Mouse (Mus musculus) hindbrain, embryonic 10.5 days (tissue): Measurements from ENCODE around the gene Paf1. TPM values are rescaled to one million over a fixed set of nuclear protein-coding genes. Genes with fewer than 3 reads are reported as not detected.
"Not testable (repeated sequence)": the region's sequence is repeated elsewhere in the genome, so short reads cannot be mapped to it uniquely, and the experiment has no call there.

Experiments
- DNase-seq: peaks from one replicate; pipeline ENCODE4 v3.0.0-alpha.2; 2017; ENCODE audit warnings: low spot score
- H3K27ac ChIP-seq: fragments of 300-500 bp; sonication (generic); 2 replicates; pipeline ENCODE4 v1.5.1; 2016; ENCODE audit warnings: mild to moderate bottlenecking, moderate library complexity
- H3K27me3 ChIP-seq: fragments of 300-500 bp; sonication (generic); 2 replicates; pipeline ENCODE4 v1.6.1; 2016; ENCODE audit warnings: mild to moderate bottlenecking; ENCODE audit not compliant: poor library complexity, insufficient read depth, severe bottlenecking
- H3K36me3 ChIP-seq: fragments of 300-500 bp; sonication (generic); 2 replicates; pipeline ENCODE4 v1.6.1; 2016; ENCODE audit warnings: mild to moderate bottlenecking, moderate library complexity
- H3K4me1 ChIP-seq: fragments of 300-500 bp; sonication (generic); replicated peaks from 2 replicates; pipeline ENCODE4 v1.6.1; 2016; ENCODE audit warnings: mild to moderate bottlenecking
- H3K4me3 ChIP-seq: fragments of 300-500 bp; sonication (generic); 2 replicates; pipeline ENCODE4 v1.5.1; 2016; ENCODE audit warnings: mild to moderate bottlenecking, moderate library complexity
- H3K9me3 ChIP-seq: fragments of 300-500 bp; sonication (generic); 2 replicates; pipeline ENCODE4 v1.6.1; 2016; ENCODE audit warnings: mild to moderate bottlenecking, moderate library complexity
- WGBS: fragments of 180-500 bp; shearing (Covaris S2); methylation state at CpG from one replicate; pipeline ENCODE4 v1.1.7; 2016; 5-methylcytosine and 5-hydroxymethylcytosine counted together
- polyA plus RNA-seq: library from polyadenylated mRNA; unstranded; fragments of >200 nt; fragmentation: Nextera tagmentation; extraction: Ambion mirVana; gene quantifications from 2 replicates; pipeline ENCODE4 v1.2.1, GENCODE M21; 2016

Paf1 gene
- polyA plus RNA-seq, 1 experiment from 2014 or later, result 83.2 TPM

DNA sequence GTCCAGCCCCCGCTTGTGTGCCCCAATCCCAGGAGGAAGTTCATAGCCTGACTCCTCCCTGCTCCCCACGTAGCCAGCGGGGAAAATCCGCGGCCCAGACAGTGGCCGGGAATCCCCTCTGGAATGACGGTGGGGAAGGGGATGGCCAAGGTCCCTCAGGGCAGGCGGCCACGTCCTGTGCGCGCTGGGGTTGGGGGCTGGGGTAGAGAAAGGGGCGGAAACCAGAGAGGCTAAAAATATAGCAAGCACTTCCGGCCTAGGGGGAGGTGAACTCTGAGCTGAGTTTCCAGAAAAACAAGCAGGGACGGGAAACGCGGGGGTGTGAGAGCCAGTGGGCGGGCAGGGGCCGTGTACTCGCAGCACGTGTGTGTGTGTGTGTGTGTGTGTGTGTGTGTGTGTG is 10.8 kb upstream of the Paf1 start:
- DNase-seq, result peak; percentile 76
- Histone ChIP-seq H3K4me1 (peaks cover 66% of the 10 kb centered on the region), H3K4me3 (peak overlapping the region; percentile 48), H3K9me3 (no peaks in the 10 kb centered on the region), H3K27me3 (peaks cover 23% of the 10 kb centered on the region), H3K36me3 (peaks cover 29% of the 10 kb centered on the region), H3K27ac (peak overlapping the region; percentile 91)
- WGBS, result 10% methylated on average over 20 of the region's 20 CpGs

GRCm38 (mm10) chr7:28382347-28382951 is 10.3 kb upstream of the Paf1 start:
- Histone ChIP-seq H3K9me3 (no peaks in the 10 kb centered on the region), H3K4me3 (peak overlapping the region; percentile 48), H3K27me3 (peaks cover 17% of the 10 kb centered on the region), H3K36me3 (peaks cover 32% of the 10 kb centered on the region), H3K27ac (peak overlapping the region; percentile 91), H3K4me1 (peaks cover 61% of the 10 kb centered on the region)
- DNase-seq, result no peak
- WGBS, result 73% methylated on average over 10 of the region's 12 CpGs

DNA sequence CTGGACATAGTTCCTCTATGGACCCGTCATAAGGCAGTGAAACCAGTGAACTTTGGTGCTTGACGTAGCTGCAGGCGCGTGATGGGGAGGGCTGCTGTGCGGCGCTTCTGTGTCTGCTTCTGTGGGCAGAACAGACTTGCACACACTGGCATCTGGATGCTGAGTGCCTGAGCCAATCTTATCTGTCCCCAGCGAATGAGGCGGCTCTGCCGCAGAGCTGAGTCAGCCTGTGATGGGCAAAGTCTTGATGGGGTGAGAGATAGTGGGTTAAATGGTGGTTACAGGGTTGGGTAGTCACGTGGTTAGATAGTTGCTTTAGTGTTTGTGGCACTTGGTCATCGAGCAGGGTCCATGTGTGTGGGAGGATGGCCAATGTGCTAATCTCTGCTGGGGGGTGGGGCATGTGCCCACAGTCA is 9.8 kb upstream of the Paf1 start:
- no peak for DNase-seq
- WGBS, result 78% methylated on average over 11 of the region's 11 CpGs
- Histone ChIP-seq H3K4me3 (no peak overlapping the region), H3K4me1 (peaks cover 56% of the 10 kb centered on the region), H3K9me3 (no peaks in the 10 kb centered on the region), H3K27ac (peak overlapping the region; percentile 91; the same call in 1 of the 2 replicates), H3K36me3 (peaks cover 32% of the 10 kb centered on the region), H3K27me3 (peaks cover 12% of the 10 kb centered on the region)

DNA sequence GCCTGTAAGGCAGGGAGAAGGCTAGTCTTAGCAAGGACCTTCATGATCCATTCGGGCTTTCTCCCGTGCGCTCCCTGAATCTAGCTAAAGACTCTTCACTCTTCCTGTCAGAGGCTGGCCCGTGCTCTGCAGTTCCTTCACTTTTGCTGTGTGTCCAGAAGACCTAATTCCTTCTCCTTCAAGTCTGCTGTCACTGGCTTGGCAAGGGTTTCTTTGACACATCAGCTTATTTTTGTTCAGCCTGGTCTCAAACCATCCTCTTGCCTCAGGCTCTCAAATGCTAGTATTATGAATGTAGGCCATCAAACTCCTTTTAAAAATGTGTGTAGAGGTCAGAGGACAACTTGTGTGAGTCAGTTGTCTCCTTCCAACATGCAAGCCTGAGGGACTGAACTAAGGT is 9.1 kb upstream of the Paf1 start:
- Histone ChIP-seq H3K4me3 (no peak overlapping the region), H3K9me3 (no peaks in the 10 kb centered on the region), H3K27me3 (peaks cover 8% of the 10 kb centered on the region; the same call in 1 of the 2 replicates), H3K4me1 (peaks cover 49% of the 10 kb centered on the region), H3K36me3 (peaks cover 36% of the 10 kb centered on the region), H3K27ac (no peak overlapping the region)
- WGBS, result 88% methylated on average over 4 of the region's 4 CpGs
- no peak for DNase-seq

DNA sequence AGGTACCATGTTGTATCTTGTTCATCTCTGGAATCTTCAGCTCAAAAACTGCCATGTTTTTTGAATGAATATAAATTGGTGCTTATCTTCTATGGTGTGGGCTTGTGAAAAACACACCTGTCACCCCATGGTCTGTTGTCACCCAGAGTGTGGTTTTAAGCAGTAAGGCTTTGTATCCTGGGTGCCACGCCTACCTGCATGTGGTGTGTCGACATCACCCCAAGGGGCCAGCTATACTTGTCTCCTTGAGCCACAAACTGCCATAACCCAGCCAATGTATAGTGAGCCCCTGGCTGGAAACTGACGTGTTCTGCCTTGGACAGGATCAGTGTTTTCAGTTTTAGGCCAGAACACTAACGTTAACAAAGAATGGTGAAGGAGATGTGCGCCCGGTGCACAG is 8.6 kb upstream of the Paf1 start:
- H3K9me3 ChIP-seq, result no peaks in the 10 kb centered on the region
- no peak for DNase-seq
- peaks cover 8% of the 10 kb centered on the region; the same call in 1 of the 2 replicates for H3K27me3 ChIP-seq
- WGBS, result 85% methylated on average over 6 of the region's 6 CpGs
- H3K36me3 ChIP-seq, result peaks cover 41% of the 10 kb centered on the region
- no peak overlapping the region for H3K27ac ChIP-seq
- H3K4me3 ChIP-seq, result no peak overlapping the region
- H3K4me1 ChIP-seq, result peaks cover 45% of the 10 kb centered on the region

GRCm38 (mm10) chr7:28385196-28385595 is 7.6 kb upstream of the Paf1 start:
- Histone ChIP-seq H3K9me3 (no peaks in the 10 kb centered on the region), H3K27ac (no peak overlapping the region), H3K27me3 (peaks cover 8% of the 10 kb centered on the region; the same call in 1 of the 2 replicates), H3K36me3 (peaks cover 52% of the 10 kb centered on the region), H3K4me1 (peaks cover 38% of the 10 kb centered on the region), H3K4me3 (no peak overlapping the region)
- DNase-seq, result no peak
- 94% methylated on average over 9 of the region's 9 CpGs for WGBS

- peak overlapping the region; percentile 35; the same call in 1 of the 2 replicates for H3K27ac ChIP-seq
- no peaks in the 10 kb centered on the region for H3K9me3 ChIP-seq
- DNase-seq, result no peak
- peaks cover under 1% of the 10 kb centered on the region; the same call in 1 of the 2 replicates for H3K27me3 ChIP-seq
- peaks cover 60% of the 10 kb centered on the region for H3K36me3 ChIP-seq
- no peak overlapping the region for H3K4me3 ChIP-seq
- WGBS, result 86% methylated on average over 7 of the region's 7 CpGs
- H3K4me1 ChIP-seq, result peaks cover 31% of the 10 kb centered on the region
Measured at GRCm38 (mm10) chr7:28386007-28386406, 6.7 kb upstream of the Paf1 start.

GRCm38 (mm10) chr7:28386462-28386861 is 6.3 kb upstream of the Paf1 start:
- H3K36me3 ChIP-seq, result peaks cover 60% of the 10 kb centered on the region
- H3K4me3 ChIP-seq, result no peak overlapping the region
- no peaks in the 10 kb centered on the region for H3K27me3 ChIP-seq
- peak overlapping the region; percentile 35; the same call in 1 of the 2 replicates for H3K27ac ChIP-seq
- H3K4me1 ChIP-seq, result peaks cover 31% of the 10 kb centered on the region
- DNase-seq, result peak; percentile 83
- no peaks in the 10 kb centered on the region for H3K9me3 ChIP-seq
- WGBS, result 35% methylated on average over 4 of the region's 4 CpGs

DNA sequence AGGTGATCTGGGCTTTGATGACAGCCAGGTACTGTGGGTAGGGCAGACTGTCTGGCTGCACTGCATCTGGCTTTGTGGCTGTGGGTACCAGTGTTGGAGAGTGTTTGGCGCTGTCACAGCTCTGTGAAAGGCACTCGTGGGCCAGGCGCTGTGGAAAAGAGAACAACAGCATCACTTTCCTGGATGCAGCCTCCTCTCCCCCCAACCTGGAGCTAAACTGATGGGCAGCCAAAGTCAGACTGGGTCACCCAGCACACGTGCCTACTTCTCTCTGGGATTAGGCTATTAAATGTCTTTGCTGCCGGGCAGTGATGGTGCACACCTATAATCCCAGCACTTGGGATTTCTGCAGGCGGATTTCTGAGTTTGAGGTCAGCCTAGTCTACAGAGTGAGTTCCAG is 5.9 kb upstream of the Paf1 start:
- peaks cover 60% of the 10 kb centered on the region for H3K36me3 ChIP-seq
- WGBS, result 82% methylated on average over 6 of the region's 6 CpGs
- not testable (repeated sequence) for H3K27me3 ChIP-seq

GRCm38 (mm10) chr7:28387384-28387783 is 5.4 kb upstream of the Paf1 start:
- DNase-seq, H3K27ac ChIP-seq, H3K27me3 ChIP-seq, H3K4me3 ChIP-seq, H3K9me3 ChIP-seq: not testable (repeated sequence)
- WGBS, result 93% methylated on average over 7 of the region's 7 CpGs
- H3K36me3 ChIP-seq, result peaks cover 60% of the 10 kb centered on the region
- H3K4me1 ChIP-seq, result peaks cover 30% of the 10 kb centered on the region

More for the DNA sequence above, 5.9 kb upstream of the Paf1 start:
- H3K9me3 ChIP-seq, H3K4me3 ChIP-seq, DNase-seq, H3K27ac ChIP-seq: not testable (repeated sequence)
- peaks cover 31% of the 10 kb centered on the region for H3K4me1 ChIP-seq

DNA sequence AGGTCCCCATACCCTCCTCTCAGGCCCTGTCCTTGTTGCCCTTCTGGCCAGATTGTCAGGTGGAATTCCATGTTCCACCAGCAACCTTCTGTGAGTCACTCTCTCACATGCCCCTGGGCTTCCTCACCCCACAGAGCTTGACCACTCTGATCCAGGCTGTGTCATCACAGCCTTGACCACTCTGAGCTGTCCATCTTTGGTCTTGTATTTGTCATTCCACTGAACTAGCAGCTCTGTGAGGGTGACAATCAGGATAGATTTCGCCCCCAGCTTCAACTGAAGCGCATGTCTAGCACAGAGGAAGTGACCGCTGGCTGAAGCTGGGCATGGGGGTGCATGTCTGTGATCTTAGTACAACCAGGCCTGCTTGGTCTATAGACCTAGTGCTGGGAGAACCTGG is 2.4 kb upstream of the Paf1 start:
- peaks cover 27% of the 10 kb centered on the region for H3K4me1 ChIP-seq
- H3K27ac ChIP-seq, result no peak overlapping the region
- H3K4me3 ChIP-seq, result no peak overlapping the region
- DNase-seq, result no peak
- H3K36me3 ChIP-seq, result peaks cover 66% of the 10 kb centered on the region
- 97% methylated on average over 3 of the region's 3 CpGs for WGBS
- no peaks in the 10 kb centered on the region for H3K27me3 ChIP-seq
- H3K9me3 ChIP-seq, result no peaks in the 10 kb centered on the region

DNA sequence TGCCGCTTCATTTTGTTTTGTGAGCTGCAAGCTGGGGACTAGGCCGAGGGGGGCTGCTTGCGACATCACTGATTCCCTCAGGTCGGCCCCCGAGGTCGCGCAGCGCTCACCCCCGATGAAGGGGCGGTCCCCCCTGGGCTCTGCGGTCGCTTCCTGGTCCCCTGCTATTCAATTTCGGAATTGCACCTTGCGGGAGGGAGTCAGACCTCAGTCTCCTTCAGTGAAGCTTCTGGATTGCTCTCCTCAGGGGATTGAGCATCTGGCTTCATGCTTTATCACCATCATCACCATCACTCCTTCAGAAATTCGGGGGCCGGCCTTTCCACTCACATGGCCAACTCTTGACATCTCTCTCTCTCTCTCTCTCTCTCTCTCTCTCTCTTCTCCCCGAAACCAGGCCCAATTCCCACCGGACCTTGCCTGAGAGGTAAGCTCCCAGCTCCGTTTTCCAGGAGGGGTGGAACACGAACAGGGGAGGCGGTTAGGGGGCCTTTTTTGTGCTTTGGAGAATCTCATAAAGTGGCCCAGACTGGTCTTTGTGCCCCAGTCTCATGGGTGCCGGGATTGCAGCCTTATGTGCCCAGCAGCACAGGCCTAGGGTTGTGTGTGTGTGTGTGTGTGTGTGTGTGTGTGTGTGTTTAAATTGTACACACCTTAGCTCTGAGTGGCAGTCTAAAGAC is 661 bp downstream of the Paf1 start:
- H3K4me3 ChIP-seq, result peak overlapping the region; percentile 96
- H3K27ac ChIP-seq, result peak overlapping the region; percentile 88
- DNase-seq, result no peak
- no peaks in the 10 kb centered on the region for H3K27me3 ChIP-seq
- H3K36me3 ChIP-seq, result peaks cover 66% of the 10 kb centered on the region
- 5% methylated on average over 22 of the region's 22 CpGs for WGBS
- H3K9me3 ChIP-seq, result no peaks in the 10 kb centered on the region
- H3K4me1 ChIP-seq, result peaks cover 23% of the 10 kb centered on the region

DNA sequence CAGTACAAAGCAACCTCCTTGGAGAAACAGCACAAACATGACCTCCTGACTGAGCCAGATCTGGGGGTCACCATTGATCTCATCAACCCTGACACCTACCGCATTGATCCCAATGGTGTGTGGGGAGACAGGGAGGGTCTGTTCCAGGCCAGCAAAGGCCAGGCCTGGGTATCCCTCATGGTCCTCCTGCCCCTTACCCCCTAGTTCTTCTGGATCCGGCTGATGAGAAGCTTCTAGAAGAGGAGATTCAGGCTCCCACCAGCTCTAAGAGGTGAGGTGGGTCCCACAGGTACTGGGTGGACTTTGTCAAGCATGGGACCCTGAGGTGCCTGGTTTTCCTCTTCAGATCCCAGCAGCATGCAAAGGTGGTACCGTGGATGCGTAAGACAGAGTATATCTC is 2.7 kb downstream of the Paf1 start:
- H3K27ac ChIP-seq, result no peak overlapping the region
- H3K9me3 ChIP-seq, result no peaks in the 10 kb centered on the region
- DNase-seq, result no peak
- H3K27me3 ChIP-seq, result no peaks in the 10 kb centered on the region
- peaks cover 66% of the 10 kb centered on the region for H3K36me3 ChIP-seq
- H3K4me3 ChIP-seq, result no peak overlapping the region
- WGBS, result 97% methylated on average over 4 of the region's 4 CpGs
- peaks cover 23% of the 10 kb centered on the region for H3K4me1 ChIP-seq
